Mouse (Mus musculus) kidney, adult 9 months (tissue): Measurements from ENCODE around the gene Kcnj15.
A peak's percentile ranks its signal among the peaks of the same experiment; 100 is the strongest.

Experiments used
- DNase-seq: peaks from one replicate; pipeline ENCODE4 v3.0.0; 2022

Gene Kcnj15

GRCm38 (mm10) chr16:95248646-95249045 is 8.7 kb upstream of the Kcnj15 start:
- no peak for DNase-seq

GRCm38 (mm10) chr16:95256648-95257047 is 710 bp upstream of the Kcnj15 start:
- no peak for DNase-seq

- DNase-seq = no peak
Observed at GRCm38 (mm10) chr16:95258100-95258499, 742 bp downstream of the Kcnj15 start.

- peak; percentile 89 for DNase-seq
Observed at GRCm38 (mm10) chr16:95259505-95259904, 2.1 kb downstream of the Kcnj15 start.

- DNase-seq = peak; percentile 62
Observed at GRCm38 (mm10) chr16:95260693-95261092, 3.3 kb downstream of the Kcnj15 start.

- DNase-seq = no peak
Observed at GRCm38 (mm10) chr16:95261807-95262206, 4.4 kb downstream of the Kcnj15 start.

- peak; percentile 72 for DNase-seq
Observed at GRCm38 (mm10) chr16:95262706-95263363, 5.5 kb downstream of the Kcnj15 start.

- no peak for DNase-seq
Observed at GRCm38 (mm10) chr16:95264324-95264723, 7.0 kb downstream of the Kcnj15 start.

GRCm38 (mm10) chr16:95267481-95268183 is 10.3 kb downstream of the Kcnj15 start:
- no peak for DNase-seq

GRCm38 (mm10) chr16:95269610-95270009 is 12.3 kb downstream of the Kcnj15 start:
- no peak for DNase-seq

GRCm38 (mm10) chr16:95273101-95273500 is 15.7 kb downstream of the Kcnj15 start:
- DNase-seq = no peak

- peak; percentile 85 for DNase-seq
Observed at GRCm38 (mm10) chr16:95275713-95276502, 18.6 kb downstream of the Kcnj15 start.

GRCm38 (mm10) chr16:95279015-95279414 is 21.7 kb downstream of the Kcnj15 start:
- DNase-seq = peak; percentile 60

GRCm38 (mm10) chr16:95280338-95280737 is 23.0 kb downstream of the Kcnj15 start:
- DNase-seq = no peak

GRCm38 (mm10) chr16:95283369-95283768 is 26.0 kb downstream of the Kcnj15 start:
- DNase-seq = no peak

- DNase-seq = no peak
Observed at GRCm38 (mm10) chr16:95284085-95284727, 26.8 kb downstream of the Kcnj15 start.

- DNase-seq = no peak
Observed at GRCm38 (mm10) chr16:95285043-95285442, 27.7 kb downstream of the Kcnj15 start.

- DNase-seq = no peak
Observed at GRCm38 (mm10) chr16:95285767-95286166, 28.4 kb downstream of the Kcnj15 start.

GRCm38 (mm10) chr16:95287656-95288055 is 30.3 kb downstream of the Kcnj15 start:
- DNase-seq = peak; percentile 92

GRCm38 (mm10) chr16:95289375-95289774 is 32.0 kb downstream of the Kcnj15 start:
- no peak for DNase-seq

- DNase-seq = peak; percentile 72
Observed at GRCm38 (mm10) chr16:95291450-95292101, 34.2 kb downstream of the Kcnj15 start.

- DNase-seq = no peak
Observed at GRCm38 (mm10) chr16:95292843-95293505, 35.6 kb downstream of the Kcnj15 start.
